Mouse (Mus musculus) ES-Bruce4 (cell line): ENCODE measurements around the gene Rbms3. TPM values are rescaled to one million over a fixed set of nuclear protein-coding genes. Genes with fewer than 3 reads are reported as not detected.

Experiments used
- H3K27ac ChIP-seq: 2 replicates; pipeline ENCODE4 v1.5.1; 2012; ENCODE audit warnings: low read length, inconsistent platforms; ENCODE audit not compliant: insufficient read depth
- H3K27me3 ChIP-seq: 2 replicates; pipeline ENCODE4 v1.6.1; 2012; ENCODE audit warnings: mild to moderate bottlenecking, low read length, inconsistent platforms; ENCODE audit not compliant: control insufficient read depth, poor library complexity, insufficient read depth, severe bottlenecking
- H3K36me3 ChIP-seq: 2 replicates; pipeline ENCODE4 v1.6.1; 2012; ENCODE audit warnings: inconsistent platforms, mild to moderate bottlenecking, low read length, moderate library complexity; ENCODE audit not compliant: control insufficient read depth, poor library complexity, insufficient read depth, severe bottlenecking
- H3K4me1 ChIP-seq: one replicate; pipeline ENCODE4 v1.8.1; 2011; ENCODE audit warnings: low read length; ENCODE audit not compliant: control insufficient read depth, insufficient read depth
- H3K4me3 ChIP-seq: 2 replicates; pipeline ENCODE4 v1.5.1; 2011; ENCODE audit warnings: low read depth, mild to moderate bottlenecking, low read length
- H3K9ac ChIP-seq: 2 replicates; pipeline ENCODE4 v1.6.1; 2012; ENCODE audit warnings: low read depth, mild to moderate bottlenecking, inconsistent platforms; ENCODE audit not compliant: poor library complexity, severe bottlenecking
- H3K9me3 ChIP-seq: replicated peaks from 2 replicates; pipeline ENCODE4 v1.6.1; 2012; ENCODE audit warnings: mild to moderate bottlenecking, low read length, inconsistent platforms; ENCODE audit not compliant: control insufficient read depth, poor library complexity, insufficient read depth, severe bottlenecking
- CTCF ChIP-seq: IDR thresholded peaks from one replicate; pipeline ENCODE4 v1.8.1; 2011; ENCODE audit warnings: low read depth, low read length
- EP300 ChIP-seq: IDR thresholded peaks from 2 replicates; pipeline ENCODE4 v1.6.1; 2011; ENCODE audit warnings: low read depth, low read length; ENCODE audit not compliant: insufficient read depth
- POLR2A ChIP-seq: IDR thresholded peaks from one replicate; pipeline ENCODE4 v1.8.1; 2011; ENCODE audit warnings: low read length; ENCODE audit not compliant: insufficient read depth
- polyA plus RNA-seq: library from polyadenylated mRNA; stranded (reverse); fragments of >200 nt; gene quantifications from 2 replicates; pipeline ENCODE4 v1.2.4, GENCODE M21; 2011; ENCODE audit warnings: low read depth; ENCODE audit not compliant: missing spikeins, insufficient read depth, insufficient read length

The Rbms3 gene
- polyA plus RNA-seq, 1 experiment = 1.8 TPM

DNA sequence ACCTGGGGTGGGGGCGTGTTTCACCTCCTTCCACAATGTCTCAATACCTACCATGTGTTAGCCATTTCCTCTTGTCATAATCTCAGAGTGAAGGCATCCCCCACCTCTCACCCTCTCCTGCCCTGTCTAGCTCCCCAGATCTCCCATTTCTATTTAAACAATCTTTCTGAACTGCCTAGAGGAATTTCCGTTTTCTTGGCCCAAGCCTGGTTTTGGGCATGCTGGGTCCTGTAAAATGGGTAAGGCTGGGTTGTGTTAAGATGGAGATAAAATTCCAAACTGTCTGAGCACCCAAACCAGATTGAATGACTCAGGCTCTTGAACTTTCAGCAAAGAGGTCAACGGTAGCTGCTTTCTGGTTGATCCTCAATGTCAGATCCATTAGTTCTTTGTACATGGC, 608.2 kb downstream of the Rbms3 start:
- Histone ChIP-seq H3K9ac (no peak overlapping the region), H3K36me3 (no peaks in the 10 kb centered on the region), H3K9me3 (no peaks in the 10 kb centered on the region), H3K27ac (no peak overlapping the region), H3K4me1 (no peaks in the 10 kb centered on the region), H3K4me3 (no peak overlapping the region), H3K27me3 (no peaks in the 10 kb centered on the region)
- TF ChIP-seq CTCF = no peak
- no peak for TF ChIP-seq POLR2A
- no peak for TF ChIP-seq EP300

DNA sequence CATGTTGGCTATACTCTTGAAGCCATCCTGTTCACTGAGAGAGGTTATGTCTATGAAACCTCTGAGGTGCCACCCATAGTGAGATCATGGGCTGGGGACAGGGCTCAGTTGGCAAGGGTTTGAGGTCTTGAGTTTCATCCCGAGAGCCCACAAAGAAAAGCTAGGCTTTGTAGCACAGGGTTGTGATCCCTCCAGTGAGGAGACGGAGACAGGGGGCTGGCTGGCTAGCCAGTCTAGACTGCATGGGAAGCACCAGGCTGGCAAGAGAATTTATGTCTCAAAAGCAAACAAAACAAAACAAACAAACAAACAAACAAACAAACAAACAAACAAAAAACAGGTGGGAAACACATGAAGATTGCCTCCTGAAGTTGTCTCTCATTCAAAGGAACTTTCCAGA, 609.5 kb downstream of the Rbms3 start:
- no peak for TF ChIP-seq EP300
- no peak for TF ChIP-seq POLR2A
- TF ChIP-seq CTCF = no peak
- Histone ChIP-seq H3K27me3 (no peaks in the 10 kb centered on the region), H3K4me3 (no peak overlapping the region), H3K36me3 (no peaks in the 10 kb centered on the region), H3K9me3 (no peaks in the 10 kb centered on the region), H3K9ac (no peak overlapping the region), H3K4me1 (no peaks in the 10 kb centered on the region), H3K27ac (no peak overlapping the region)

GRCm38 (mm10) chr9:117018741-117019163, 611.0 kb downstream of the Rbms3 start:
- TF ChIP-seq EP300 (no peak), CTCF (no peak), POLR2A (no peak)
- H3K36me3 ChIP-seq = no peaks in the 10 kb centered on the region
- H3K4me1 ChIP-seq = no peaks in the 10 kb centered on the region
- no peaks in the 10 kb centered on the region for H3K27me3 ChIP-seq
- no peak overlapping the region for H3K27ac ChIP-seq
- no peaks in the 10 kb centered on the region for H3K9me3 ChIP-seq
- no peak overlapping the region for H3K4me3 ChIP-seq
- H3K9ac ChIP-seq = no peak overlapping the region

DNA sequence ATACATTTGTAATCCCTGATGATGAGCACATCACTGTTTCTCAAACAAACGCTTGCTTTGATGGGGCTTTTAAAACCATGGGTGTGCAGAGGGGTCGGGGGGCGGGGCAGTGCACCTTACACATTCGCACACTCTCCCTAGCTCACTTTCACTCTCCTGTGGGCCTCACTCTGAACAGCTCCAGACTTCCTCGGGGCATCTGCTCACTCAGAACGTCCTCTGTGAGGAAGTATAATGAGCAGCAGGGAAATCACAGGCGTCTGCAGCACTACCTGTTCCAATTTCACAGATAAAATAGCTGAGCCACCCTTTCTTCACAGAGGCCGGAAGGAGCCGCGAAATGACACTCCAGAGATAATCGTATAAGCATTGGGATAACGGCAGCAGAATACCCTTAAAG, 611.4 kb downstream of the Rbms3 start:
- no peak for TF ChIP-seq POLR2A
- TF ChIP-seq EP300 = no peak
- TF ChIP-seq CTCF = no peak
- no peak overlapping the region for H3K27ac ChIP-seq

DNA sequence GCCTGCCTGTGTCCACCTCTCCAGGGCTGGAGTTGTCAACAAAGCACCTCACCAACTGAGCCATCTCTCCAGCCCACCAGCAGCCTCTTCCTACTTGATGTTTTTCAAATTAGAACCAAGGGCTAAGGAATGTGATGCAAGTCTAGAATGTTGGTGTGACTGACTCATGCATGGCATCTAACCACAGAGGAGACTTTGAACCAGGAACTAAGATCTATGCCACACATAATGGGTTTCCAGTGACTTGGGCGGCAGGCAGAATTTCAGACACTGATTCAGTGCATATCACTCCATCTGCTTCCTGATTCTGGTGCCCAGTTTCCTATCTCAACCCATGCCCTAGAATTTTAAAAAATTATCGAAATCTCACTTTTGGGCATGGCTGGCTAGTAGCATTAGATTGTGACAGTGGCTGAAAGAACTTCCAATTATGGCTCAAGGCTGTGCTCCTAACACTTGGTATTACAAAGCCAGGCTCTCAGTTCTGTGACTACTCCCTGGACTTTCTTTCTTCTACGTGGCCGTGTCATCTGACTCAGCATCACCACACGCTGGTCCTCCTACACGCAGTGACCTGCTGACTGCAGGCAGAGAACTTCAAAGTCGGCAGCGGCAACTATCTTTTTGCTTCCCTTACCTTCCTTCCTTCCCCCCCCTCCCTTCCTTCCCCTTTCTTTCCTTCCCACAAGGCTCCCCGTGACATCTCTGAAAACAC, 613.0 kb downstream of the Rbms3 start:
- Histone ChIP-seq H3K4me1 (no peaks in the 10 kb centered on the region), H3K27me3 (no peaks in the 10 kb centered on the region), H3K4me3 (no peak overlapping the region), H3K9ac (no peak overlapping the region), H3K9me3 (no peaks in the 10 kb centered on the region), H3K36me3 (no peaks in the 10 kb centered on the region), H3K27ac (no peak overlapping the region)
- TF ChIP-seq EP300 = no peak
- TF ChIP-seq POLR2A = no peak
- TF ChIP-seq CTCF = no peak

More for the DNA sequence above, 611.4 kb downstream of the Rbms3 start:
- no peaks in the 10 kb centered on the region for H3K4me1 ChIP-seq
- H3K36me3 ChIP-seq = no peaks in the 10 kb centered on the region
- H3K9ac ChIP-seq = no peak overlapping the region
- no peaks in the 10 kb centered on the region for H3K27me3 ChIP-seq
- no peak overlapping the region for H3K4me3 ChIP-seq
- H3K9me3 ChIP-seq = no peaks in the 10 kb centered on the region

DNA sequence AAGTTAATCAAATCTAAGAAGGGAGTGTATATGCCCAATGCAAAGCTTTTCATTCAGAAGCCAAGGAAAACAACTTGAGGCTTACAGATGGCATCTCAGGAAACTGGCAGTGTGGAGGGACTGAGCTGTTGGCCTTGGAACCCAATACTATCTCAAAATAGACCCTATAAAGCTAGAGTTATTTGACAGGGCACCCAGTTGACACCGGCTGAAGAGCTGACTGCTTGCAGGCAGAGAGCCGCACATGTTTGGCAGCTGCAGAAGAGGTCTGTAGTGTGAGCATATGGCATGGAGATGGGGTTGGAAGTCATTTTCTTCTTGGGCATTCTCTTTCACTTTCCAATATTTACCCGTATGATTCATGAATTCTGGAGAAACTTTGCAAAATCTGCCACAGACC, 616.3 kb downstream of the Rbms3 start:
- no peak for TF ChIP-seq EP300
- TF ChIP-seq CTCF = no peak
- no peak for TF ChIP-seq POLR2A
- Histone ChIP-seq H3K27me3 (no peaks in the 10 kb centered on the region), H3K4me3 (no peak overlapping the region), H3K36me3 (no peaks in the 10 kb centered on the region), H3K27ac (no peak overlapping the region), H3K4me1 (no peaks in the 10 kb centered on the region), H3K9me3 (no peaks in the 10 kb centered on the region), H3K9ac (no peak overlapping the region)
